Mouse (Mus musculus) forelimb bud, embryonic 11.5 days (tissue): ENCODE results near the gene Rara.

Source experiments
- DNase-seq: peaks from one replicate; pipeline ENCODE4 v3.0.0-alpha.2; 2012; ENCODE audit warnings: low read depth, low spot score

Rara gene

DNA sequence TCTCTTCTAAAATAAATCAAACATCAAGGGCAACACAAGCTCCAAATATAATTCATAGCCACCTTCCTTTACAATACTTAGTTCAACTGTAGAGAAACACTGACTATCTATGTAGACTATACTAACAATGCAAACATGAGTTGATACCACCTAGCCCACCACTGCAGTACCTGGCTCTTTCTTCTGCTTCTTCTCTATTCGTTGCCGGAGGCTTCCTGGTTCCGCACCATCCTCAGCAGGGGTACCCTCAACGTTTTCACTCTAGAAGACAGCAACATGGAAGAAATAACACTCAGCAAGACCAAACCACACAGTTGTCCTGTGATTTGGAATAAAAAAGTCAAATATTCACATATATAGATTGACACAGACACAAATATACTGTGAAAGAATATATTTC, 70.0 kb downstream of the Rara start:
- no peak for DNase-seq

- DNase-seq: no peak
Measured at GRCm38 (mm10) chr11:98998776-98999175, 71.2 kb downstream of the Rara start.

DNA sequence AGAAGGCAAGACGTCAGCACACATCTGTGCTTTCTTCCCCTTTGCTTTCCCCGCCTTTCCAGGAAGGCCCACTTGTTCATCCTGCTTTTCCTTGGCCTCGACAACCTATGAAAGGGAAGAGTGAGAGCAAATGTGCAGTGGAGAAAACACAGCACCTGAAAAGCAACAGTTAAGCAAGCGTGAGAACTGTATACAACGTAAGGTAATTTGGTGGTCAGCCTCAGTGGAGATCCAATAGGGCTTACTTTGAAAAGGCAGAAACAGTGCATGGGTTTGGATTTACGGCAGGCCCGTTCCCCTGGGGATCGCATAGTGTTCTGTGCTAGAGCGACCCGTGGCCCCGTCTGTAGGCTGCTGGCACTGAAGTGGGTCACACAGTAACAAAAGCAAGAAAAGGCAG, 71.6 kb downstream of the Rara start:
- no peak for DNase-seq

DNA sequence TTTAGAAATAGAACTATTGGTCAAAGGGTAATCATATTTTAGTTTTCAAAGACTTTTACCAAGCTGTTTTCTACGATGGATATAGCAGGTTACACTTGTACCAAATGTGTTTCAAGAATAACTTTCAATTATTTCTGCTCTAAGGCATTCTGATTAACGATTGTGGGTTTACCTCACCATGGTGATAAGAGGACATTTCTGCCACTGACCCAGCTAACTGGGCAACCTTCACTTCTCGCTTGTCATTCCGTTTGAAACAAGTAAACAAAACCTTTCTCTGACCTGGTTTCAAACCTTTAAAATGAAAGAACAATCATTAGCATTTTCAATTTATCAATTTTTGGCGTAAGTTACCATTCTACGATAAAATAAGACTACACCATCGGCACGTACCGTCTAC, 79.2 kb downstream of the Rara start:
- no peak for DNase-seq

DNA sequence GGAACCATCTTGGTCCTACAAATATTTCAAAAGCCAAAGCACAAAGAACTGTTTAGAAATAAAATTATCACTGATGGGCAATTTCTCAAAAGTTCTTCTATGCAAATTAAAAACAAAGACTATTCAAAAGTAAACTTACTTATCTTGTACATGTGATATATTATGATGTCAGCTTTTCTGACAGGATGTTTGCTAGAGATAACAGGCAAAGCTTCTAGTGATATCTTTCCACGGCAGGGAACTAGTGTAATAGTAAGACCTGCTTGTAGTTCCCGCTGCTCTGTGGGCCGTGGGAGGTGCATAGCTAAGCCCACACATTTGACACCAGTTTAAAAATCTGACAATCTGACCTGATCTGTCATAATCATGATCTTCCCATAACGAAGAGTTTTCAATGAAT, 82.5 kb downstream of the Rara start:
- DNase-seq: no peak

DNA sequence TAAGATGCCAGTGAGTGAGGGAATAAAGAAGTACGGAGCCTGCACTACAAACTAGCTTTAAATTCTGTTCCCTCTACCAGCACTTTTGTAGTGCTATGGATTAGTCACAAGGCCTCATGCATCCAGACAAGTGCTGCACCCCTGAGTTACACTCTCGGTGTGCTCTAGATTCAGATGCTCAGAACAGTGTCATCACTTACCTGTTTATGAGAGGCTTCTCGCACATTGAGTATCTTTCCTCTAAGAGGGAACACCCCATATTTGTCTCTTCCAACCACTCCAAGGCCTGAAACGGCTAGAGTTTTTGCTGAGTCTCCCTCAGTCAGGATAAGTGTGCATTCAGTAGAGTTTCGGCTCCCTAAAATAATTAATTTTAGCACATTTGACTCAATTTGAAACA, 83.1 kb downstream of the Rara start:
- DNase-seq: no peak

GRCm38 (mm10) chr11:99013856-99014255, 86.2 kb downstream of the Rara start:
- no peak for DNase-seq

DNA sequence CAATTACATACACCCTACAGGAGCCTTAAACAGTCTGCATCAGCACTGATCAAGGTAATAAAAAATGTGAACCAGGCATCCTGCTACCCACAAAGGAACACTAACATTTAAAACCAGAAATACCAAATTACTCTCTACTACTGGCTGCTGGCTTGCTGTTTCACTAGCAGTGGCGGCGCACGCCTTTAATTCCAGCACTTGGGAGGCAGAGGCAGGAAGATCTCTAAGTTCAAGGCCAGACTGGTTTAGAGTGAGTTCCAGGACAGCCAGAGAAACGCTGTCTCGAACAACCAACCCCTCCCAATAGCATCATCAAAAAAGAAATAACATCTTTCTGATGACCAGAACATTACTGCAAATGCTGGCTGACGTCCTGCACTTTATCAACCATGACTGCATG, 92.2 kb downstream of the Rara start:
- no peak for DNase-seq

DNA sequence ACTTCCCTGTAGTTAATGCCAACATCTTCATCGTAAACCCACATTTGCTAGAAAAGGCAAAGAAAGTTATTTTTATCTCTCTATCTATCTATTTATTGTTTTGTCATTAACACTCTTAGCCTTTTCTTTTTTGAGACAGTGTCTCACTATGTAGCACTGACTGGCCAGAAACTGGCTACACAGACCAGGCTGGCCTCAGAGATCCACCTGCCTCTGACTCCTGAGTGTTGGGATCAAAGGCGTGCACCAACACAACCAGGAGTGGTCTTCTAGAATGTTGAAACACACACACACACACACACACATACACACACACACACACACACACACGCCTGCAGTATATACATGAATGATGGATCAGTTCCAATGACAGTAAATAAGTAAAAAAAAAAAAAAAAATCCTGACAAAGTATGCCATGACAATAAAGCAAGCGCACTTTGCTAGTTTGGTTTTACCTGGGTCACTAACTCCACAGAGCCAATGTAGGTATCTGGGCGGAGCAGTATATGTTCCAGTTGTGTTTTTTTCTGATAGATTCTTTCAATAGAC, 94.8 kb downstream of the Rara start:
- no peak for DNase-seq

DNA sequence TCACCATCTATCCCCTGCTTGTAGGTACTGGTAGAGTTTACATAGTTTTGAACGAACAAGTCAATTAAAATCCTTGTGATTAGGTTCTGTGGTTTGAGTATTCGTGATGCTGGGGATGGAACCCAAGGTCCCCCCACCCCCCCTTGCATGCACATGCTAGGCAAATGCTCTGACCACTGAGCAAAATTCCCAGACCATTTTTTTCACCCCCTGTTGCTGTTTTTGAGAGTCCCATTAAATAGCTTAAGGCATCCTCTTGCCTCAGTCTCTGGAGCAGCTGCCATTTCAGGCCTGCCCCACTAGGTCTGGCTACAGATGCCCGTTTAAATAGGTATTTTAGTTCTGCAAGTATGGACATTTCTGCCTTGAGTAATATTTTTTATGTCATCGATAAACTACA, 95.5 kb downstream of the Rara start:
- no peak for DNase-seq

DNA sequence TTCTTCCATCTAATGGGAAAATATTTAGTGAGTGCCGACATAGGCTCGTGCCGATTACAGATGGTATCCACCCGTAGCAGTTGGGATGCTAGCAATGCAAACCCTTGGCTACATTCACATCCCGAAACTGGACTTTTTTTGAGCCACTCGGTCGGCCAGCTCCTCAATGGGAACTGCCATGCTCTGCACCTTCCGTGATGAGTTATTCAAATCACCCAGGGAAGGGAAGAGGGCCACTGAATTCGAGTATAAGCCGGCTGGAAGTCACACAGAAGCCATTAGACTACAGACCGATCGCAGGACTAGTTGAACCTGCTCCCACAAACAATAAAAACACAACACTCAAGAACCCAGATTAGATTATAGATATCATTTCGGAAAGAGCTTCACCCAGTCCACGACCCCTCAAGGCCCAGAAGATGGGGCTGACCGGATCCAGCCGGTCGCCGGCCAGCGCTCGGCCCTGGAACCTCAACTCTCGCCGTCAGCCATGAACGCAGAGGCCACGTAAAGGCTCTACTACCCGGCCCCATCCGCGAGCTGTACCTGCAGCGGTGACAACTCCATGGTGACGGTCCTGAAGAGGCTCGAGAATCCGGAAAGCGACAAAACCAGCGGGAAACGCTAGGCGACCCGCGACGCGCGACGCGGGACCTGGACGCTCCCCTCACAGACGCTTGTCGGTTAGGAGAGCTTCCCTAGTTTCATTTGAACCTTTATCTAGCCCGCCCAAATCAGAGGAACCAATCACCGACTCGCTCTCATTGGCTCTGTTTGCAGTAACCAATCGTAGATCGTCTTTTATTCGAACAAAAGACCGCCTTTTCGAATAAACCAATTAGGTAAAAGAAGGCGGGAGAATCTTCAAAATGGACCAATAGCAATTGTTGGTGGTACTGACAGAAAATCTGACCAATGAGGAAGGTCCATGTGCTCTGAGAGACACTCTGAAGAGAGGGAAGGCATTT, 96.2 kb downstream of the Rara start, which contains the start of gene Top2a:
Top2a (minus strand) TSS at position 690 of the 968 bp plus-strand sequence.
- peak; percentile 100 for DNase-seq
